Mouse (Mus musculus) urinary bladder, postnatal 14 days (tissue): ENCODE measurements at regions not wholly inside any gene's neighbourhood (a gene's known extent, or its start where the extent isn't known, plus 50 kb on each side); places are given as distances from the start of the nearest gene placed in this dataset.
A peak's percentile ranks its signal among the peaks of the same experiment; 100 is the strongest.

Experiments
- DNase-seq: peaks from one replicate; pipeline ENCODE4 v3.0.0; 2021; ENCODE audit warnings: low spot score

- no peak for DNase-seq
These were observed 423.0 kb downstream of the Rwdd3 start for GRCm38 (mm10) chr3:120748513-120748912.

GRCm38 (mm10) chr3:120747678-120748077, 423.8 kb downstream of the Rwdd3 start:
- DNase-seq = peak; percentile 24

- no peak for DNase-seq
These were observed 438.2 kb downstream of the Rwdd3 start for GRCm38 (mm10) chr3:120733332-120733731.

- DNase-seq = no peak
These were observed 439.1 kb downstream of the Rwdd3 start for GRCm38 (mm10) chr3:120732391-120732790.

- DNase-seq = no peak
These were observed 440.2 kb downstream of the Rwdd3 start for GRCm38 (mm10) chr3:120731287-120731686.

GRCm38 (mm10) chr3:120730225-120730624, 441.3 kb downstream of the Rwdd3 start:
- DNase-seq = no peak

GRCm38 (mm10) chr3:120729671-120730070, 441.8 kb downstream of the Rwdd3 start:
- no peak for DNase-seq

GRCm38 (mm10) chr3:120685227-120685626, 486.3 kb downstream of the Rwdd3 start:
- no peak for DNase-seq

- DNase-seq = no peak
These were observed 495.6 kb downstream of the Rwdd3 start for GRCm38 (mm10) chr3:120675906-120676305.

GRCm38 (mm10) chr3:120668654-120669053, 502.8 kb downstream of the Rwdd3 start:
- DNase-seq = no peak

GRCm38 (mm10) chr3:120662521-120662920, 509.0 kb downstream of the Rwdd3 start:
- DNase-seq = no peak

GRCm38 (mm10) chr3:120660776-120661175, 510.7 kb downstream of the Rwdd3 start:
- DNase-seq = no peak

- no peak for DNase-seq
These were observed 522.2 kb downstream of the Rwdd3 start for GRCm38 (mm10) chr3:120649047-120649868.

- DNase-seq = no peak
These were observed 523.1 kb downstream of the Rwdd3 start for GRCm38 (mm10) chr3:120648391-120648790.

GRCm38 (mm10) chr3:120636669-120637305, 534.7 kb downstream of the Rwdd3 start:
- no peak for DNase-seq

- no peak for DNase-seq
These were observed 553.1 kb downstream of the Rwdd3 start for GRCm38 (mm10) chr3:120618358-120618757.

- DNase-seq = no peak
These were observed 577.3 kb downstream of the Rwdd3 start for GRCm38 (mm10) chr3:120594226-120594625.

- no peak for DNase-seq
These were observed 580.3 kb downstream of the Rwdd3 start for GRCm38 (mm10) chr3:120591183-120591582.

- DNase-seq = no peak
These were observed 600.6 kb downstream of the Rwdd3 start for GRCm38 (mm10) chr3:120570806-120571425.

- no peak for DNase-seq
These were observed 629.7 kb downstream of the Rwdd3 start for GRCm38 (mm10) chr3:120541556-120542476.

- DNase-seq = no peak
These were observed 637.6 kb downstream of the Rwdd3 start for GRCm38 (mm10) chr3:120533901-120534300.
